Mouse (Mus musculus) forebrain, embryonic 13.5 days (tissue): ENCODE measurements around the gene Slc22a23. TPM values are rescaled to one million over a fixed set of nuclear protein-coding genes. Genes with fewer than 3 reads are reported as not detected.

Experiments used
- ATAC-seq: fragments of 200-750 bp; cut with Nextera tagmentation; 2 replicates; pipeline ENCODE4 v1.8.0; 2017
- H3K27ac ChIP-seq: fragments of 300-500 bp; sonication (generic); 2 replicates; pipeline ENCODE4 v1.5.1; 2015; ENCODE audit warnings: inconsistent platforms, mild to moderate bottlenecking, moderate library complexity
- H3K27me3 ChIP-seq: fragments of 300-500 bp; sonication (generic); 2 replicates; pipeline ENCODE4 v1.6.1; 2015; ENCODE audit warnings: mild to moderate bottlenecking, inconsistent platforms
- H3K36me3 ChIP-seq: fragments of 300-500 bp; sonication (generic); 2 replicates; pipeline ENCODE4 v1.6.1; 2015; ENCODE audit warnings: mild to moderate bottlenecking, inconsistent platforms; ENCODE audit not compliant: poor library complexity, severe bottlenecking
- H3K4me1 ChIP-seq: fragments of 300-500 bp; sonication (generic); 2 replicates; pipeline ENCODE4 v1.6.1; 2015; ENCODE audit warnings: inconsistent platforms
- H3K4me2 ChIP-seq: fragments of 300-500 bp; sonication (generic); 2 replicates; pipeline ENCODE4 v1.6.1; 2015; ENCODE audit warnings: inconsistent platforms, mild to moderate bottlenecking, moderate library complexity
- H3K4me3 ChIP-seq: fragments of 300-500 bp; sonication (generic); 2 replicates; pipeline ENCODE4 v1.5.1; 2015; ENCODE audit warnings: mild to moderate bottlenecking, inconsistent platforms
- H3K9ac ChIP-seq: fragments of 300-500 bp; sonication (generic); 2 replicates; pipeline ENCODE4 v1.6.1; 2015; ENCODE audit warnings: mild to moderate bottlenecking, inconsistent platforms
- H3K9me3 ChIP-seq: fragments of 300-500 bp; sonication (generic); replicated peaks from 2 replicates; pipeline ENCODE4 v1.6.1; 2016; ENCODE audit warnings: inconsistent platforms
- WGBS: fragments of 180-500 bp; shearing (Covaris S2); methylation state at CpG from one replicate; pipeline ENCODE4 v1.1.7; 2015; 5-methylcytosine and 5-hydroxymethylcytosine counted together
- polyA plus RNA-seq: library from polyadenylated mRNA; unstranded; fragments of >200 nt; fragmentation: Nextera tagmentation; extraction: Ambion mirVana; gene quantifications from 2 replicates; pipeline ENCODE4 v1.2.1, GENCODE M21; 2015

Gene Slc22a23
- polyA plus RNA-seq, 1 experiment from 2014 or later = 10.2 TPM

GRCm38 (mm10) chr13:34355656-34356055, 10.7 kb upstream of the Slc22a23 start:
- no peak overlapping the region for H3K9ac ChIP-seq
- WGBS = 96% methylated on average over 5 of the region's 5 CpGs
- no peaks in the 10 kb centered on the region for H3K9me3 ChIP-seq
- H3K4me3 ChIP-seq = no peak overlapping the region
- ATAC-seq = no peak
- H3K27me3 ChIP-seq = no peaks in the 10 kb centered on the region
- H3K4me2 ChIP-seq = no peak overlapping the region
- no peaks in the 10 kb centered on the region for H3K36me3 ChIP-seq
- H3K4me1 ChIP-seq = no peaks in the 10 kb centered on the region
- H3K27ac ChIP-seq = no peak overlapping the region

GRCm38 (mm10) chr13:34354830-34355624, 10.0 kb upstream of the Slc22a23 start:
- Histone ChIP-seq H3K27me3 (no peaks in the 10 kb centered on the region), H3K4me2 (no peak overlapping the region), H3K9me3 (no peaks in the 10 kb centered on the region), H3K36me3 (no peaks in the 10 kb centered on the region), H3K27ac (no peak overlapping the region), H3K4me1 (no peaks in the 10 kb centered on the region), H3K4me3 (no peak overlapping the region), H3K9ac (no peak overlapping the region)
- WGBS = 90% methylated on average over 10 of the region's 10 CpGs
- no peak for ATAC-seq

- Histone ChIP-seq H3K4me2 (no peak overlapping the region), H3K4me1 (no peaks in the 10 kb centered on the region), H3K9ac (no peak overlapping the region), H3K36me3 (no peaks in the 10 kb centered on the region), H3K9me3 (no peaks in the 10 kb centered on the region), H3K4me3 (no peak overlapping the region), H3K27me3 (no peaks in the 10 kb centered on the region), H3K27ac (no peak overlapping the region)
- ATAC-seq = no peak
- WGBS = 79% methylated on average over 7 of the region's 7 CpGs
Observed at GRCm38 (mm10) chr13:34353241-34353640, 8.3 kb upstream of the Slc22a23 start.

GRCm38 (mm10) chr13:34351437-34351836, 6.5 kb upstream of the Slc22a23 start:
- no peaks in the 10 kb centered on the region for H3K9me3 ChIP-seq
- ATAC-seq = no peak
- H3K4me1 ChIP-seq = no peaks in the 10 kb centered on the region
- H3K27me3 ChIP-seq = no peaks in the 10 kb centered on the region
- H3K36me3 ChIP-seq = no peaks in the 10 kb centered on the region
- H3K4me2 ChIP-seq = no peak overlapping the region
- H3K4me3 ChIP-seq = no peak overlapping the region
- H3K9ac ChIP-seq = no peak overlapping the region
- no peak overlapping the region for H3K27ac ChIP-seq

GRCm38 (mm10) chr13:34347960-34348889, 3.2 kb upstream of the Slc22a23 start:
- Histone ChIP-seq H3K4me1 (peaks cover 21% of the 10 kb centered on the region), H3K36me3 (no peaks in the 10 kb centered on the region), H3K4me2 (no peak overlapping the region), H3K9me3 (no peaks in the 10 kb centered on the region), H3K4me3 (no peak overlapping the region), H3K27me3 (no peaks in the 10 kb centered on the region), H3K27ac (no peak overlapping the region), H3K9ac (no peak overlapping the region)
- 67% methylated on average over 7 of the region's 7 CpGs for WGBS
- ATAC-seq = no peak

DNA sequence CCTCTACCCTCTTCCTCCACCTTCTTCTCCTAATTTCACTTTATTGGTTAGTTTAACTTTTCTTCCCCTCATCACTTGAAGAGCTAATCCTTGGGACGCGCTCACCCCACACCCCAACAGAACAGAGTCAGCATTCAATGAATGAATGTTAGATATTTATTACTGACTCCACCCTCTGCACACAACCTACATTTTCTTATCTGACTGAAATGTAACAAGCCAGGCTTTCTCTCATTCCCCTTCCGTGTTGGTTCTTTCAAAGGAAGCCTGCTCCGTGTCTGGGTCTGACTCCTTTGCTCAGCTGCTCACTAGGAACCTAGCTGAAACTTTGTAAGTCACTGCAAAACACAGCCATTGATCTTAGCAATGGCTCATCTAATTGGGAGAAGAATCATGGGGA, 1.8 kb upstream of the Slc22a23 start:
- ATAC-seq = no peak
- Histone ChIP-seq H3K27ac (no peak overlapping the region), H3K36me3 (no peaks in the 10 kb centered on the region), H3K4me2 (no peak overlapping the region), H3K27me3 (no peaks in the 10 kb centered on the region), H3K4me1 (peaks cover 36% of the 10 kb centered on the region), H3K9ac (no peak overlapping the region), H3K9me3 (no peaks in the 10 kb centered on the region), H3K4me3 (no peak overlapping the region)
- WGBS = 62% methylated on average over 4 of the region's 4 CpGs

GRCm38 (mm10) chr13:34346238-34346637, 1.3 kb upstream of the Slc22a23 start:
- no peak for ATAC-seq
- 60% methylated on average over 7 of the region's 7 CpGs for WGBS
- H3K9ac ChIP-seq = no peak overlapping the region
- H3K4me1 ChIP-seq = peaks cover 40% of the 10 kb centered on the region
- H3K4me2 ChIP-seq = no peak overlapping the region; the same call in 1 of the 2 replicates
- no peaks in the 10 kb centered on the region for H3K27me3 ChIP-seq
- H3K4me3 ChIP-seq = no peak overlapping the region
- no peaks in the 10 kb centered on the region for H3K36me3 ChIP-seq
- no peaks in the 10 kb centered on the region for H3K9me3 ChIP-seq
- H3K27ac ChIP-seq = no peak overlapping the region

GRCm38 (mm10) chr13:34344376-34345127, 430 bp downstream of the Slc22a23 start:
- no peaks in the 10 kb centered on the region for H3K27me3 ChIP-seq
- H3K9ac ChIP-seq = peak overlapping the region; percentile 97
- no peaks in the 10 kb centered on the region; the same call in 1 of the 2 replicates for H3K36me3 ChIP-seq
- under 1% methylated on average over 71 of the region's 101 CpGs for WGBS
- no peaks in the 10 kb centered on the region for H3K9me3 ChIP-seq
- peak overlapping the region; percentile 90 for H3K4me3 ChIP-seq
- ATAC-seq = peak; percentile 75
- H3K4me2 ChIP-seq = peak overlapping the region; percentile 93
- H3K4me1 ChIP-seq = peaks cover 51% of the 10 kb centered on the region
- H3K27ac ChIP-seq = peak overlapping the region; percentile 83

- H3K27ac ChIP-seq = peak overlapping the region; percentile 83
- peak overlapping the region; percentile 93 for H3K4me2 ChIP-seq
- peak; percentile 30 for ATAC-seq
- H3K36me3 ChIP-seq = peaks cover 3% of the 10 kb centered on the region; the same call in 1 of the 2 replicates
- peak overlapping the region; percentile 90 for H3K4me3 ChIP-seq
- WGBS = under 1% methylated on average over 31 of the region's 31 CpGs
- H3K4me1 ChIP-seq = peaks cover 51% of the 10 kb centered on the region
- no peaks in the 10 kb centered on the region for H3K9me3 ChIP-seq
- H3K9ac ChIP-seq = peak overlapping the region; percentile 97
- no peaks in the 10 kb centered on the region for H3K27me3 ChIP-seq
Observed at GRCm38 (mm10) chr13:34343719-34344375, 1.1 kb downstream of the Slc22a23 start.

GRCm38 (mm10) chr13:34342286-34342890, 2.6 kb downstream of the Slc22a23 start:
- Histone ChIP-seq H3K27me3 (no peaks in the 10 kb centered on the region), H3K9ac (peak overlapping the region; percentile 97), H3K36me3 (peaks cover 3% of the 10 kb centered on the region; the same call in 1 of the 2 replicates), H3K4me2 (peak overlapping the region; percentile 93), H3K4me1 (peaks cover 54% of the 10 kb centered on the region), H3K9me3 (no peaks in the 10 kb centered on the region), H3K27ac (no peak overlapping the region), H3K4me3 (peak overlapping the region; percentile 90)
- ATAC-seq = no peak
- 18% methylated on average over 6 of the region's 6 CpGs for WGBS

DNA sequence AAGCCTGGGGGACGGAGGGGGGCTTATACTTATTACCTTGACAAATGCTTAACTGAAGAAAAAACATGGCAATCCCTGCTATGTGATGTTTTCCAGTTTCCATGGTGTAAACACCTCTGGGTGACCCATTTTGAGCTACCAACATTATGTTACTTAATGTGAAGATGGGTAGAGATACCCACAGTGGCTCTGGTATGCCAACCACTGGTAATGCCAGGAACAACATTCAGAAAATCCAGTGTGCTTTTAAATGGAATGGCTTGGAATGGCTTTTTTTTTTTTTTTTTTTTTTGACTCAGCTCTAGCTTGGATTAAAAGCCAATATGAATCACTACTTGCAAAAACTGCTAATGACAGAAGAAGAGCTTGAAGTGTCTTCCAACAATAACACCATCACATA, 8.1 kb downstream of the Slc22a23 start:
- peaks cover 3% of the 10 kb centered on the region; the same call in 1 of the 2 replicates for H3K36me3 ChIP-seq
- no peaks in the 10 kb centered on the region for H3K9me3 ChIP-seq
- H3K4me2 ChIP-seq = no peak overlapping the region
- no peak overlapping the region for H3K27ac ChIP-seq
- H3K4me1 ChIP-seq = peaks cover 20% of the 10 kb centered on the region
- H3K9ac ChIP-seq = no peak overlapping the region
- H3K4me3 ChIP-seq = no peak overlapping the region
- ATAC-seq = no peak
- no peaks in the 10 kb centered on the region for H3K27me3 ChIP-seq
- 92% methylated on average over 1 of the region's 1 CpGs for WGBS
